Mouse (Mus musculus) MEL-GATA-1-ER (cell line): ENCODE data around the gene Olfr976.
"Not testable (repeated sequence)": the region's sequence is repeated elsewhere in the genome, so short reads cannot be mapped to it uniquely, and the experiment has no call there.

Source experiments
- DNase-seq: peaks from one replicate; pipeline ENCODE4 v3.0.0-alpha.2; 2012; ENCODE audit warnings: low read depth; ENCODE audit errors: extremely low read depth

The Olfr976 gene

GRCm38 (mm10) chr9:39961033-39961432, at the start of gene Olfr976:
Gene Olfr976, minus strand, starts transcription at chr9:39961133.
- not testable (repeated sequence) for DNase-seq

DNA sequence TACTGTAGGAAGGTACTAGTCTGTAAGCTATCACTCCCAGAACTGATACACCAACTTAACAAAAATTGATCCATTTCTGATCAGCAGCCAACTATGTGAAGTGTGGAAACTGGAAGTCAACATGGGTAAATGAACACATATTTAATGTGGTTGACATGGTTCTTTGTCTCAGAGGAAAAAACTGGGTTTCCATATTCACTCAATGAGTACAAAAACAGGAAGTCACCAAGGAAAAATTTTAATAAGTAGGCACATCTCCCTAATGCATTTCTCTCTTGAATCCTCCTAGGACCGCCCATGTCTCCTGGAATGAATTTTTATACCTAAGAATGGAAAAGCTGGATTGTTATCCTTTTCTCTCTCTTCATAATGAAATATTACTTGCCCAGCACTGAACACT, 48.5 kb upstream of the Olfr976 start, which contains the start of gene Olfr980:
TSS of gene Olfr980 (minus strand) at position 101 of the 400 bp plus-strand sequence.
- DNase-seq = no peak

- DNase-seq = no peak
These were observed 42.4 kb upstream of the Olfr976 start, which contains the start of gene Olfr979 for GRCm38 (mm10) chr9:40003365-40003764. Gene Olfr979, minus strand, starts transcription at chr9:40003465.

GRCm38 (mm10) chr9:39991813-39992212, 30.9 kb upstream of the Olfr976 start, which contains the start of gene Olfr978:
Gene Olfr978, plus strand, starts transcription at chr9:39992113.
- DNase-seq = no peak

DNA sequence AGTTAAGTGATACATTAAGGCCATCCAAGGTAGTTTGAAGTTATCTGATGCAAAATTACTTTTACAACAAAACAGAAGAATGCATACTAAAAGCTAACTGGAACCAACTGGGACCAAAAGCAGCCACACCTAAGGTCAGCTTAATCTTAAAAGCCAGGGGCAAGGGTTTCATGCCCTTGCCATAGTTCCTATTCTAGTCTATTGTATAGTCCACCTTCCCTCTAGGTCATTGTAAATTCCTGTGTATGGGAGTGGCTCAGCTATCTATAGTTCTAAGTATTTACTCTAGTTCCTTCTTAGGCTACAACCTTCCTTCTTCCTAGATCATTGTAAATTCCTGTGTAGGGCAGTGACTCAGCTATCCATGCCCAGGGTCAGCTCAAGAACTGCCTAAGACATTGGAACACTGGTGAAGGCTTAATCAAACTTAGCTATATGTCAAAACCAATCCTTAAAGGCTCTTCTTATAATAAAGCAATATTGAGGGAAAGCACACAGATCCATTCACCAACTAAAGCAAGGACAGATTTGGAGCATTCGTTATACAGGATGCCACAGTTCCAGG, 15.7 kb upstream of the Olfr976 start:
- DNase-seq = not testable (repeated sequence)

DNA sequence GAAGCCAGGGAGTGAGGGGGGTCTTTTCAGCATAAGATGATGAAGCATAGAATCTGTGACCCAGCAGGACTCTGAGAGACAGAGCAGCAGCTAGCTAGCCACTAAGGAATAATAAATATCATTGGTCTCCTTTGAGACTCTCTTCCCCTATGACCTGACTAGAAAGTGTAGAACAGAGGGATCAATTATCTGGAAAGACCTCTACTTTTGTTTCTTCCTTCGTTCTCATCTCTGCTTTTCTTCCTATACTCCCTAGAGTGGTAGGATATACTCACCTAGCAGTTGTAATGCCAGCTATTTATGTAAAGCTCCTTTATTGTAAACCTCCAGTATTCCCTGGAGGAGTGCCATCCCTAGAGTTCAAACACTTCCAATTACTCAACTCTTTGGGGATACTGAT, 9.0 kb downstream of the Olfr976 start, which contains the start of gene Olfr975:
TSS of gene Olfr975 (minus strand) at position 101 of the 400 bp plus-strand sequence.
- DNase-seq = no peak

DNA sequence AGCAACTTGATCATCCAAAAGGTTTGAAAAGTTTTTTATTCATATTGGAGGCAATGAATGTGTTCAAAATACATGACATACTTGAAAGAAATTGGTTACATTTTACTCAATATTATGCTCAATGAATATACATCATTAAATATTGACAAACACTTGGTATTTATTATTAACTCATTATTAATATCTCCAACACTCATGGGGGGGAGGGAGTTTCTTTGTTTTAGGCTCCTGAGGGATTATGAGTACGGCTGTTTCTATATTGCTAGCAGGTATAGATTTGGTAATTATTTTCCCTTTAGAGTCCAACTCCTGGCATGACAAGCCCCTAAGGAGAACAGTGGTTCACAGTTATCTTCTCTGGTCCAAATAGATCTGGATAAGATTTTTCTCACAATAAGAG, 23.7 kb downstream of the Olfr976 start, which contains the start of gene Olfr974:
TSS of gene Olfr974 (plus strand) at position 301 of the 400 bp plus-strand sequence.
- no peak for DNase-seq

DNA sequence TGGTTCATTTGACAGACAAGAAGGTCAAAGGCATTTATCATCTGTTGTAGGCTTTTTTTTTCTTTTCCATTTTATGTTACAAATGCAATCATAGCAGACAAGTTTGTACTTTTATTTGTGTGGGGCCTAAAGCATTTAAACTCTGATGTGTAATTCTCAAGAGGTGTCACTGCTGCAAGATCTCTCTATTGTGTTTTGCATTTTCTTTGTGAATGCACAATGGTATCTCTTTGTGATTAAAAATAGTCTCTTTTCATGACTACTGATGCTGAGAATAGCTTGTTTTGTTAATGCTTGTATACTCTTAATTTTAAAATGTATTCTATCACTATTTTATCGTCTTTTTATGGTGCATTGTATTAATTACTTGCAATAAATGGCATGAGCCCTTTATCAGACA, 32.1 kb downstream of the Olfr976 start:
- not testable (repeated sequence) for DNase-seq

DNA sequence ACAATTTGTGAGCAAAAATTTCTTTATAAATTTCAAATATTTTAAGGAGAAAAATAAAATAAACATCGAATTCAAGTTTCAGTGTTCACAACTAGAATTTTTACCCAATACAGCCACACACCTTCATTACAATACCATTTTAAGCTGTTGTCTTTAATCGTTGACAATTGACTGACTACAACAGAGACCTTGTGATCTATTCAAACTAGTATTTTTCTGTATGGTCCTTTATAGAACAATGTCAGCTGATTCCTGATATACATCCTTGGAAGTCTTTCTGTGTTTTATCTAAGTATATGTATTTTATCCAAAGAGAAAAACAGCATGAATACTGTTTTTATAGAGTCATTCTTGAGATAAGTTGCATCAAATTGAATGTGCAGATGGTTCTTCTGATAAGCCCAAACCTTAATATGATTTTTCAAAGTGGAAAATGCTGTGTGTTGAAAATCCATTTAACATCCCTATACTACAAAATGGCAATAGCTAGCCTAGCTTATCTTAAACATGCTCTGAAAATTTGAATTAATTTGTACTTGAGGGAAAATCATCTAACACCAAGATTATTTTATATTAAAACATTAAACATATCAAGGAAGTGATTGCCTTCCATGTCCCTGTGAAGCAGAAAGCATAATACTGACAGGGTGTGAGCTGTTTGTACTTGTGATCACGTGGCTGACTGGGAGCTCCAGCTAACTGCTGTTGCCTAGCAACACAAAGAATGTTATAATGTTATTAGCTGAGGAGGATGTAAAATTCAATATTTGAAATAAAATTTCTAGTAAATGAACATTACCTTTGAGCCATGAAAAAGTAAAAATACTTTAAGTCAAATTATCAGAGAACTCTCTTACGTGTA, 32.7 kb downstream of the Olfr976 start:
- DNase-seq = not testable (repeated sequence)

- DNase-seq = no peak
These were observed 51.0 kb downstream of the Olfr976 start for GRCm38 (mm10) chr9:39909939-39910338.

- no peak for DNase-seq
These were observed 53.9 kb downstream of the Olfr976 start, which contains the start of gene Olfr229 for GRCm38 (mm10) chr9:39907036-39907435. Gene Olfr229, plus strand, starts transcription at chr9:39907336.

- DNase-seq = no peak
These were observed 55.8 kb downstream of the Olfr976 start for GRCm38 (mm10) chr9:39905106-39905505.
